Mouse (Mus musculus): ENCODE results near the gene Sgo2a.

DNA sequence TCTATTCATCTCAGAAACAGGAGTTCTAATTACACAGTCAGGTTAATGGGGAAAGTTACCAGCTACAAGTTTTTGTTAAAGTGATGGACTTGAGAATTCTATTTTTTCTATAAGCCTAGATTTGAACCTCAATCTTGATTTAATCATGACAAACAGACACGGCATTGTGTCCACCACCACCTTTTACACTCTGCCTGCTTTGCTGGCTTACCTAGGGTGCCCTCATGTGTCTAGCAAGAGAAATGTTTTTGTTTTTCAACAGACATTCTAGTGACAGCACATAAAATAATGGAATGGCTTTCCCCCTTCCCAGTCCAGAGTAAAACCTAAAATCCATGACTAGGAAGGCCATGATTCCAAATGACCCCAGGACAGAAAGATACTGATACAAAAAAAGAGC is 46.6 kb upstream of the Sgo2a start:
- no peak for TF ChIP-seq E2F4 (IDR thresholded peaks at IDR 0.05; ENCODE audit: insufficient read depth)
- no peak for TF ChIP-seq POLR2A (IDR thresholded peaks at IDR 0.05; ENCODE audit: insufficient read length, low read depth)
- TF ChIP-seq MYOD1 (IDR thresholded peaks at IDR 0.05; ENCODE audit: control insufficient read depth in 1 of 3, insufficient read length in 2 of 3, low read depth in 2 of 3): no peak
- no peak for TF ChIP-seq MYOG (IDR thresholded peaks at IDR 0.05; ENCODE audit: control insufficient read depth in 1 of 3, insufficient read depth in 1 of 3, insufficient read length in 2 of 3, low read depth in 2 of 3)
- TF ChIP-seq USF1 (IDR thresholded peaks at IDR 0.05; ENCODE audit: low read depth): no peak
- TF ChIP-seq TCF12 (IDR thresholded peaks at IDR 0.05; ENCODE audit: insufficient read depth, poor library complexity, severe bottlenecking): no peak
- TF ChIP-seq MAX (IDR thresholded peaks at IDR 0.05; ENCODE audit: low read depth): no peak
- TF ChIP-seq CEBPB (IDR thresholded peaks at IDR 0.05; ENCODE audit: insufficient read depth, poor library complexity, severe bottlenecking): no peak
